Mouse (Mus musculus) neural tube, embryonic 13.5 days (tissue): ENCODE results near the gene Mbnl1. TPM values are rescaled to one million over a fixed set of nuclear protein-coding genes. Genes with fewer than 3 reads are reported as not detected.
"Not testable (repeated sequence)": the region's sequence is repeated elsewhere in the genome, so short reads cannot be mapped to it uniquely, and the experiment has no call there.

Experiments
- ATAC-seq: fragments of 200-750 bp; cut with Nextera tagmentation; 2 replicates; pipeline ENCODE4 v1.8.0; 2017; ENCODE audit warnings: low read depth, mild to moderate bottlenecking, moderate TSS enrichment, moderate library complexity
- H3K27ac ChIP-seq: fragments of 300-500 bp; sonication (generic); replicated peaks from 2 replicates; pipeline ENCODE4 v1.5.1; 2015; ENCODE audit warnings: moderate library complexity, mild to moderate bottlenecking, inconsistent platforms
- H3K27me3 ChIP-seq: fragments of 300-500 bp; sonication (generic); 2 replicates; pipeline ENCODE4 v1.6.1; 2015; ENCODE audit warnings: mild to moderate bottlenecking, inconsistent platforms
- H3K36me3 ChIP-seq: fragments of 300-500 bp; sonication (generic); 2 replicates; pipeline ENCODE4 v1.6.1; 2015; ENCODE audit warnings: mild to moderate bottlenecking, inconsistent platforms
- H3K4me1 ChIP-seq: fragments of 300-500 bp; sonication (generic); replicated peaks from 2 replicates; pipeline ENCODE4 v1.6.1; 2015; ENCODE audit warnings: inconsistent platforms
- H3K4me2 ChIP-seq: fragments of 300-500 bp; sonication (generic); 2 replicates; pipeline ENCODE4 v1.6.1; 2015; ENCODE audit warnings: inconsistent platforms, mild to moderate bottlenecking, moderate library complexity
- H3K4me3 ChIP-seq: fragments of 300-500 bp; sonication (generic); 2 replicates; pipeline ENCODE4 v1.5.1; 2015; ENCODE audit warnings: mild to moderate bottlenecking, inconsistent platforms
- H3K9ac ChIP-seq: fragments of 300-500 bp; sonication (generic); 2 replicates; pipeline ENCODE4 v1.6.1; 2015; ENCODE audit warnings: moderate library complexity, mild to moderate bottlenecking, inconsistent platforms
- H3K9me3 ChIP-seq: fragments of 300-500 bp; sonication (generic); 2 replicates; pipeline ENCODE4 v1.6.1; 2016; ENCODE audit warnings: inconsistent platforms
- WGBS: fragments of 180-500 bp; shearing (Covaris S2); methylation state at CpG from one replicate; pipeline ENCODE4 v1.1.7; 2015; 5-methylcytosine and 5-hydroxymethylcytosine counted together
- polyA plus RNA-seq: library from polyadenylated mRNA; unstranded; fragments of >200 nt; fragmentation: Nextera tagmentation; extraction: Ambion mirVana; gene quantifications from 2 replicates; pipeline ENCODE4 v1.2.1, GENCODE M21; 2015

Mbnl1 gene
- polyA plus RNA-seq, 1 experiment from 2014 or later: 54.7 TPM

DNA sequence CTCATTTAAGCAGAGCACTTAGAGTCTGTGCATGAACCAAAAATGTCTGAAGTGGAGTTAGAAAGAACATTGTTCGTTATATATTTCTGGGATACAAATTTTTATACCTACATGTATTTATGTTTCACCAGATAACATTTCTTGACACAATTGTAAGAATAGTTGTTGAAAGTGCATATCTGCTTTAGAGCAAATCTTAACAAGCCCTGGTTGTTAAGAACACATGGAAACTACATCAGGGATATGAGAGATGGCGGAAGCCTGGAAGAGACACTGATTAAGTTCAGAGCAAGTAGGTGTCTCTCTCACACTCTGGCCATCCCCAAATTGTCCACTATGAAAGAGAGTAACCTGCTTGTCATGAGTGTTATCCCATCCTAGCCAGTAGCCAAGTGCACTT, 2.4 kb downstream of the Mbnl1 start:
- no peak overlapping the region for H3K4me2 ChIP-seq
- no peak overlapping the region for H3K4me3 ChIP-seq
- H3K9me3 ChIP-seq: no peaks in the 10 kb centered on the region
- 90% methylated on average over 2 of the region's 2 CpGs for WGBS
- H3K27me3 ChIP-seq: no peaks in the 10 kb centered on the region
- no peaks in the 10 kb centered on the region for H3K4me1 ChIP-seq
- no peak overlapping the region for H3K9ac ChIP-seq
- no peak overlapping the region for H3K27ac ChIP-seq
- ATAC-seq: no peak
- H3K36me3 ChIP-seq: no peaks in the 10 kb centered on the region

DNA sequence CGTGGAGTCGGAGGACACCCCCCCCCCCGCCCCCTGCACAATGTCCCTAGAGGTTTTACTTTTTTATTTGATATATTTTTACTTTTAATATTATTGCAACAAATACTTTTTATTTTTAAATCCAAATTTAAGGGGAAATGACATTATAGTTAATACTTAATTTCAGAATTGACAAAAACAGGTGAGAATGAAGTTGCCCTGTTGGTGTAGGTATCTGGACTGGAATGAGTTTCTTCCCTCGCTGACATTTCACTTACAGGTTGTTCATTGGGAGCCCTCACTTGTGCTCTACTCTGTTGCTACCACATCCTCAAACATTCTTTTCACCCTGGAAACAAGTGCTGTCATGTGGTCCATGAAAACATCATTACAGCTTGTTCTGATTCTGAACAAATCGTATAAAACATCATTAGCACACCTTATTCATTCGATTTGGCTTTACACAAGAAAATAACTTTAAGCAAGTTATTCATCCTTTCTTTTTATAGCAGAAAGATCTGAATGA, 4.2 kb downstream of the Mbnl1 start:
- no peak overlapping the region for H3K4me2 ChIP-seq
- ATAC-seq: no peak
- H3K4me1 ChIP-seq: no peaks in the 10 kb centered on the region
- no peaks in the 10 kb centered on the region for H3K9me3 ChIP-seq
- no peaks in the 10 kb centered on the region for H3K27me3 ChIP-seq
- WGBS: 90% methylated on average over 6 of the region's 6 CpGs
- no peak overlapping the region for H3K9ac ChIP-seq
- H3K27ac ChIP-seq: no peak overlapping the region
- H3K4me3 ChIP-seq: no peak overlapping the region
- no peaks in the 10 kb centered on the region for H3K36me3 ChIP-seq

GRCm38 (mm10) chr3:60478433-60478832, 5.8 kb downstream of the Mbnl1 start:
- no peak overlapping the region for H3K4me3 ChIP-seq
- no peaks in the 10 kb centered on the region for H3K4me1 ChIP-seq
- H3K9ac ChIP-seq: no peak overlapping the region
- WGBS: 44% methylated on average over 2 of the region's 2 CpGs
- no peaks in the 10 kb centered on the region for H3K9me3 ChIP-seq
- no peak overlapping the region for H3K27ac ChIP-seq
- no peaks in the 10 kb centered on the region for H3K36me3 ChIP-seq
- ATAC-seq: no peak
- H3K4me2 ChIP-seq: no peak overlapping the region
- H3K27me3 ChIP-seq: no peaks in the 10 kb centered on the region

DNA sequence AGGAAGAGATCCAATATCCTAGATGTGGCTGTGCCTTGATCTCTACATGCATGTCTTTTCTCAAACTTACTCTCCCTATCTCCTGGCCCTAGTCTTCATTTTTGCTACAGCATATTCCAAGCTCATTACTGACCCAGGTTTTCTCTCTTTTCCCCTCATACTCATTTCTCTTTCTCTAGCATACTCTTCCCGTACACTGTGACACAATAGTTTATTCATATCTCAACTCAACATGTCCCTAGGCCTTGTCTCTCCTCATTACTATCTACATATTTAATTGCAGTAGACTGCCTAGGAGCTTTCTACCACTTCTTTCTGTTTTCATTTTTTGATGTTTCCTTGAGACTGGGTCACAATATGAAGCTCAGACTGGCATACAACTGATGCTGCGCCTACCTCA, 8.1 kb downstream of the Mbnl1 start:
- no peak for ATAC-seq
- H3K36me3 ChIP-seq: no peaks in the 10 kb centered on the region
- WGBS: 90% methylated on average over 2 of the region's 2 CpGs

GRCm38 (mm10) chr3:60481740-60482399, 9.2 kb downstream of the Mbnl1 start:
- Histone ChIP-seq H3K4me3 (no peak overlapping the region), H3K36me3 (no peaks in the 10 kb centered on the region), H3K9ac (no peak overlapping the region), H3K27me3 (no peaks in the 10 kb centered on the region), H3K4me1 (no peaks in the 10 kb centered on the region), H3K9me3 (no peaks in the 10 kb centered on the region), H3K4me2 (no peak overlapping the region), H3K27ac (no peak overlapping the region)
- ATAC-seq: no peak
- WGBS: 92% methylated on average over 2 of the region's 2 CpGs

More for the DNA sequence above, 8.1 kb downstream of the Mbnl1 start:
- Histone ChIP-seq H3K27ac (no peak overlapping the region), H3K4me1 (no peaks in the 10 kb centered on the region), H3K9ac (no peak overlapping the region), H3K27me3 (no peaks in the 10 kb centered on the region), H3K4me2 (no peak overlapping the region), H3K4me3 (no peak overlapping the region), H3K9me3 (no peaks in the 10 kb centered on the region)

DNA sequence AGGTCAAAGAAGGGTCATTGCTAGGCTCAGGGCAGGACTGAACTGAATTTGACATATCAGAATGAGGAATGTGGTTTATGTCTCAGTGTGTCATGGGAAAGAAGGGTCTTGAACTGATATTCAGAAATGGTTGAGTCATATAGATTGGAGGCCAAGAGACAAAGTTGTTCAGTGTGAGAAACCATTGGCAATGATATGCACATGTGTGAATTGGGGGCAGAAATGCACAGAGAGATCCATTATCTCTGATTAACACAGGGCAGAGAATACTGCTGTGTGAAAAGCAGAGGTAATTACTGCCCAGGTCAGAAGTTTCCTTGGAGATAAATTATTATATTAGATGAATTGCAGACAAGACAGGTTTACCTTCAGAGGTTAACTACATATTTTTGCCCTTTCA, 10.7 kb downstream of the Mbnl1 start:
- no peak overlapping the region for H3K27ac ChIP-seq
- no peaks in the 10 kb centered on the region for H3K36me3 ChIP-seq
- H3K4me3 ChIP-seq: no peak overlapping the region
- no peak overlapping the region for H3K9ac ChIP-seq
- H3K4me1 ChIP-seq: no peaks in the 10 kb centered on the region
- H3K4me2 ChIP-seq: no peak overlapping the region
- no peaks in the 10 kb centered on the region for H3K9me3 ChIP-seq
- H3K27me3 ChIP-seq: no peaks in the 10 kb centered on the region
- no peak for ATAC-seq

DNA sequence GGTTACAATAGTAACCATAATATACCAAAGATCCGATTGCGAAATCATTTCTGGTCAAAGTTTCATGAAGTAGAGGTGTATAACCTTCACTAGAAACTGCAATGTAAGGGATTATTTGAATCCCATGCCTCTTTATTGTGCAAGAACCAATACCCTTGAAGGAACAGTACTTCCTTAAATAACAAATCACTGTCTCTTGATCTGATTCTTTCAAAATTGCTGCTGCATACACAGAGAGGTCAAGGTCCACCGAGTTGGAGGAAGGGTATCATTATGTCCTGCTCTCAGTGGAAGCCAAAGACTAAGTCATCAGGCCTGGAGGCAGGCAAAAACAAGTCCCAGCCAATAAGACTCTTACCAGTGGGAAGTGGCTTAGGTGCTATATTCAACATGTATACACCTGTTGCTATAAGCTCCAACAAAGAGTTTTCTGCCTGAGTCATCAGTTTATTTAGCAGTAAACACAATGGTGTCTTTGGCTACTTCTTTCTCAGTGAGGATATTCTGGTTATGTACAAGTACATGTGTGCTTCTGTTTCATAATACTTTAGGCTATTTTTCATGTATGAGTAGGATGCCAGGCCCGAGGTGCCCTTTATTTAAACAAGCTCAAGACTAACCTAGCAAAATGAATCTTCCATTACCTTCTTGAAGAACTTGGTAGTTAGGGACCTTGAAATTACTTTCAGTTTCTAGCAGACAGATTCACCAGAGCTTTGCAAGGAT, 13.5 kb downstream of the Mbnl1 start:
- Histone ChIP-seq H3K9me3 (no peaks in the 10 kb centered on the region), H3K36me3 (no peaks in the 10 kb centered on the region), H3K4me3 (no peak overlapping the region), H3K27ac (no peak overlapping the region), H3K9ac (no peak overlapping the region), H3K27me3 (no peaks in the 10 kb centered on the region), H3K4me1 (no peaks in the 10 kb centered on the region), H3K4me2 (no peak overlapping the region)
- WGBS: 88% methylated on average over 4 of the region's 4 CpGs
- ATAC-seq: no peak

DNA sequence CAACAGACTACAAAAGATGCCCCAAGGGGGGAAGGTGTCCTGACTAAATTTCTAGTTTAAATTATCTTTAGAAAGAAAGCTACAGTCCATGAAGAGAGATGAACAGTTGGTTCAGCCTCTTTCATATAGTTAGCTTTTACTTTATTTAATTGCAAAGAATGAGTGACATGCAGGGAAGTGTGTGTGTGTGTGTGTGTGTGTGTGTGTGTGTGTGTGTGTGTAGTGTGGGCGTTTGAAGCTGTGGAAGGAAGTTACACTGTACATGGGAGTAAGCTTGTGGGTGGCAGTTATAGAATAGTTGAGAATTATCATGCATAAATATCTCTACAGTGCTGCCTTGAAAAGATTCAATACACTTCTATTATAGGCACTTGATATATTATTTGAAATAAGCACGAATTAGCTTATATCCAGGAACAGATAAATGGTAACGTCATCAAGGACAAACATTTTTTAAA, 14.1 kb downstream of the Mbnl1 start:
- no peak for ATAC-seq
- Histone ChIP-seq H3K27ac (no peak overlapping the region), H3K4me1 (no peaks in the 10 kb centered on the region), H3K9me3 (no peaks in the 10 kb centered on the region), H3K4me2 (no peak overlapping the region), H3K9ac (no peak overlapping the region), H3K27me3 (no peaks in the 10 kb centered on the region), H3K4me3 (no peak overlapping the region), H3K36me3 (no peaks in the 10 kb centered on the region)
- WGBS: 88% methylated on average over 3 of the region's 3 CpGs

GRCm38 (mm10) chr3:60489509-60489908, 16.9 kb downstream of the Mbnl1 start:
- Histone ChIP-seq H3K4me2 (no peak overlapping the region), H3K4me3 (no peak overlapping the region), H3K27me3 (no peaks in the 10 kb centered on the region), H3K36me3 (no peaks in the 10 kb centered on the region), H3K9me3 (no peaks in the 10 kb centered on the region), H3K27ac (no peak overlapping the region), H3K4me1 (no peaks in the 10 kb centered on the region), H3K9ac (no peak overlapping the region)
- no peak for ATAC-seq
- WGBS: 95% methylated on average over 6 of the region's 6 CpGs

- not testable (repeated sequence) for H3K4me2 ChIP-seq
- peak; percentile 50 for ATAC-seq
Observed at GRCm38 (mm10) chr3:60494774-60495535, 22.3 kb downstream of the Mbnl1 start.

GRCm38 (mm10) chr3:60496197-60496596, 23.6 kb downstream of the Mbnl1 start:
- no peaks in the 10 kb centered on the region for H3K36me3 ChIP-seq
- H3K4me1 ChIP-seq: peaks cover 14% of the 10 kb centered on the region
- H3K9ac ChIP-seq: no peak overlapping the region
- H3K27me3 ChIP-seq: no peaks in the 10 kb centered on the region
- H3K4me3 ChIP-seq: no peak overlapping the region
- H3K4me2 ChIP-seq: no peak overlapping the region
- 88% methylated on average over 5 of the region's 5 CpGs for WGBS
- ATAC-seq: no peak
- no peak overlapping the region for H3K27ac ChIP-seq
- H3K9me3 ChIP-seq: no peaks in the 10 kb centered on the region

More at GRCm38 (mm10) chr3:60494774-60495535, 22.3 kb downstream of the Mbnl1 start:
- not testable (repeated sequence) for H3K4me1 ChIP-seq, H3K27ac ChIP-seq, H3K4me3 ChIP-seq, H3K9me3 ChIP-seq, H3K36me3 ChIP-seq, H3K27me3 ChIP-seq, H3K9ac ChIP-seq
- WGBS: 73% methylated on average over 7 of the region's 16 CpGs

DNA sequence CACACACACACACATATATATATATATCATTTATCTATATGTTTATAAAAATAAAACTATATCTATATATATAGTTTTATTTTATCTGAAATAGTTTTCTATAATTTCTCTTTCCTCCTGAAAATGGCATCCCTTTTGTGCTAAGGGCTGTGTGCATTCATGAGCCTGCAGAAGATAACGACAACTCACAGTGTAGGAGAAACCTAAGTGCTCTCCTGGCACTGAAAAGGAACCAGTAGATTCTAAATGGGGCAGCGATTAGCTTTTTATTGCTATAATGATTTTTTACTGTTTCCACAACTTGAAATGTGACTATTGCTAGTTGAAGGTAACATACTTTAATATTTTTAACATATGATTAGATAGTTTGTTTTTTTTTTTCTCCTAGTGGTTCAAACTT, 25.5 kb downstream of the Mbnl1 start:
- Histone ChIP-seq H3K27ac (no peak overlapping the region), H3K36me3 (no peaks in the 10 kb centered on the region), H3K4me3 (no peak overlapping the region), H3K4me2 (no peak overlapping the region), H3K27me3 (no peaks in the 10 kb centered on the region), H3K9me3 (no peaks in the 10 kb centered on the region), H3K4me1 (peaks cover 29% of the 10 kb centered on the region), H3K9ac (no peak overlapping the region)
- no peak for ATAC-seq
- 77% methylated on average over 2 of the region's 2 CpGs for WGBS
